Mouse (Mus musculus) heart, embryonic 11.5 days (tissue): ENCODE results near the gene Emc8. TPM values are rescaled to one million over a fixed set of nuclear protein-coding genes. Genes with fewer than 3 reads are reported as not detected.

Experiments
- ATAC-seq: fragments of 200-750 bp; cut with Nextera tagmentation; replicated peaks from 2 replicates; pipeline ENCODE4 v1.8.0; 2017; ENCODE audit warnings: moderate library complexity; ENCODE audit not compliant: insufficient number of reproducible peaks, low FRiP score, low TSS enrichment
- H3K27ac ChIP-seq: fragments of 300-500 bp; sonication (generic); 2 replicates; pipeline ENCODE4 v1.5.1; 2014; ENCODE audit warnings: mild to moderate bottlenecking, low read depth, low read length
- H3K27me3 ChIP-seq: fragments of 300-500 bp; sonication (generic); 2 replicates; pipeline ENCODE4 v1.6.1; 2014; ENCODE audit warnings: mild to moderate bottlenecking, low read length, mixed read lengths; ENCODE audit not compliant: control insufficient read depth, insufficient read depth
- H3K36me3 ChIP-seq: fragments of 300-500 bp; sonication (generic); 2 replicates; pipeline ENCODE4 v1.6.1; 2014; ENCODE audit warnings: mild to moderate bottlenecking, low read length, moderate library complexity, mixed read lengths; ENCODE audit not compliant: control insufficient read depth, insufficient read depth
- H3K4me1 ChIP-seq: fragments of 300-500 bp; sonication (generic); 2 replicates; pipeline ENCODE4 v1.6.1; 2014; ENCODE audit warnings: low read length; ENCODE audit not compliant: control insufficient read depth, insufficient read depth
- H3K4me2 ChIP-seq: fragments of 300-500 bp; sonication (generic); 2 replicates; pipeline ENCODE4 v1.6.1; 2014; ENCODE audit warnings: mild to moderate bottlenecking, moderate library complexity
- H3K4me3 ChIP-seq: fragments of 300-500 bp; sonication (generic); 2 replicates; pipeline ENCODE4 v1.5.1; 2014; ENCODE audit warnings: low read depth, low read length
- H3K9ac ChIP-seq: fragments of 300-500 bp; sonication (generic); 2 replicates; pipeline ENCODE4 v1.6.1; 2014; ENCODE audit warnings: mild to moderate bottlenecking, low read depth, low read length, moderate library complexity
- H3K9me3 ChIP-seq: fragments of 300-500 bp; sonication (generic); replicated peaks from 2 replicates; pipeline ENCODE4 v1.6.1; 2016; ENCODE audit warnings: low read length; ENCODE audit not compliant: control insufficient read depth
- WGBS: fragments of 180-500 bp; shearing (Covaris S2); extraction: QIAGEN DNeasy Blood & Tissue Kit; methylation state at CpG from one replicate; pipeline ENCODE4 v1.1.7; 2014; ENCODE audit not compliant: insufficient replicate concordance; 5-methylcytosine and 5-hydroxymethylcytosine counted together
- polyA plus RNA-seq: library from polyadenylated mRNA; unstranded; fragments of >200 nt; fragmentation: Nextera tagmentation; extraction: Ambion mirVana; gene quantifications from 2 replicates; pipeline ENCODE4 v1.2.1, GENCODE M21; 2014

Gene Emc8
- polyA plus RNA-seq, 1 experiment from 2014 or later: 221 TPM

- no peak overlapping the region for H3K4me3 ChIP-seq
- WGBS: 38% methylated on average over 7 of the region's 8 CpGs
- H3K4me1 ChIP-seq: peaks cover 29% of the 10 kb centered on the region
- no peaks in the 10 kb centered on the region for H3K9me3 ChIP-seq
- H3K4me2 ChIP-seq: no peak overlapping the region
- no peaks in the 10 kb centered on the region for H3K27me3 ChIP-seq
- H3K9ac ChIP-seq: no peak overlapping the region
- H3K36me3 ChIP-seq: no peaks in the 10 kb centered on the region
- peak; percentile 27; the same call in 1 of the 2 replicates for ATAC-seq
- no peak overlapping the region for H3K27ac ChIP-seq
Measured at GRCm38 (mm10) chr8:120616663-120617626, 51.4 kb downstream of the Emc8 start.

GRCm38 (mm10) chr8:120614491-120614890, 53.9 kb downstream of the Emc8 start:
- H3K4me2 ChIP-seq: no peak overlapping the region
- no peak for ATAC-seq
- no peak overlapping the region for H3K9ac ChIP-seq
- H3K27me3 ChIP-seq: peaks cover 8% of the 10 kb centered on the region; the same call in 1 of the 2 replicates
- no peak overlapping the region for H3K4me3 ChIP-seq
- H3K9me3 ChIP-seq: no peaks in the 10 kb centered on the region
- no peak overlapping the region for H3K27ac ChIP-seq
- 85% methylated on average over 3 of the region's 3 CpGs for WGBS
- H3K36me3 ChIP-seq: no peaks in the 10 kb centered on the region
- H3K4me1 ChIP-seq: peaks cover 14% of the 10 kb centered on the region

- peaks cover 8% of the 10 kb centered on the region; the same call in 1 of the 2 replicates for H3K27me3 ChIP-seq
- no peak for ATAC-seq
- no peaks in the 10 kb centered on the region for H3K36me3 ChIP-seq
- no peak overlapping the region for H3K9ac ChIP-seq
- H3K4me1 ChIP-seq: peaks cover 3% of the 10 kb centered on the region; the same call in 1 of the 2 replicates
- no peak overlapping the region for H3K4me2 ChIP-seq
- 87% methylated on average over 6 of the region's 6 CpGs for WGBS
- no peaks in the 10 kb centered on the region for H3K9me3 ChIP-seq
- no peak overlapping the region for H3K27ac ChIP-seq
- no peak overlapping the region for H3K4me3 ChIP-seq
Measured at GRCm38 (mm10) chr8:120610824-120611223, 57.5 kb downstream of the Emc8 start.

GRCm38 (mm10) chr8:120607885-120608284, 60.5 kb downstream of the Emc8 start:
- ATAC-seq: no peak
- peak overlapping the region; percentile 16; the same call in 1 of the 2 replicates for H3K4me2 ChIP-seq
- WGBS: 17% methylated on average over 7 of the region's 7 CpGs
- H3K27me3 ChIP-seq: peaks cover 8% of the 10 kb centered on the region; the same call in 1 of the 2 replicates
- no peak overlapping the region for H3K27ac ChIP-seq
- peaks cover 3% of the 10 kb centered on the region; the same call in 1 of the 2 replicates for H3K4me1 ChIP-seq
- H3K4me3 ChIP-seq: no peak overlapping the region
- H3K9ac ChIP-seq: no peak overlapping the region
- H3K36me3 ChIP-seq: no peaks in the 10 kb centered on the region
- H3K9me3 ChIP-seq: no peaks in the 10 kb centered on the region

- ATAC-seq: no peak
- Histone ChIP-seq H3K27ac (no peak overlapping the region), H3K4me1 (peaks cover 3% of the 10 kb centered on the region; the same call in 1 of the 2 replicates), H3K4me2 (peak overlapping the region; percentile 16; the same call in 1 of the 2 replicates), H3K27me3 (peaks cover 8% of the 10 kb centered on the region; the same call in 1 of the 2 replicates), H3K9me3 (no peaks in the 10 kb centered on the region), H3K4me3 (no peak overlapping the region), H3K9ac (no peak overlapping the region), H3K36me3 (no peaks in the 10 kb centered on the region)
- 76% methylated on average over 9 of the region's 9 CpGs for WGBS
Measured at GRCm38 (mm10) chr8:120607460-120607859, 60.9 kb downstream of the Emc8 start.

Other genes with a start within 250 kb of the Emc8 start
- gene Gins2, start 79.3 kb downstream of the Emc8 start, polyA plus RNA-seq: 81.8 and 82.7 TPM in 2 replicates
- gene 1190005I06Rik, start 20.9 kb downstream of the Emc8 start, polyA plus RNA-seq: 3.5 and 4.6 TPM in 2 replicates
- 1.9 and 2.0 TPM in 2 replicates for gene Gm27021, start 494 bp downstream of the Emc8 start, polyA plus RNA-seq
- gene Cox4i1, start 351 bp downstream of the Emc8 start, polyA plus RNA-seq: 1,603 and 1,668 TPM in 2 replicates
- gene Irf8, start 67.8 kb upstream of the Emc8 start, polyA plus RNA-seq: 3.2 and 3.9 TPM in 2 replicates